Mouse (Mus musculus): ENCODE results near the gene Bbs9.

DNA sequence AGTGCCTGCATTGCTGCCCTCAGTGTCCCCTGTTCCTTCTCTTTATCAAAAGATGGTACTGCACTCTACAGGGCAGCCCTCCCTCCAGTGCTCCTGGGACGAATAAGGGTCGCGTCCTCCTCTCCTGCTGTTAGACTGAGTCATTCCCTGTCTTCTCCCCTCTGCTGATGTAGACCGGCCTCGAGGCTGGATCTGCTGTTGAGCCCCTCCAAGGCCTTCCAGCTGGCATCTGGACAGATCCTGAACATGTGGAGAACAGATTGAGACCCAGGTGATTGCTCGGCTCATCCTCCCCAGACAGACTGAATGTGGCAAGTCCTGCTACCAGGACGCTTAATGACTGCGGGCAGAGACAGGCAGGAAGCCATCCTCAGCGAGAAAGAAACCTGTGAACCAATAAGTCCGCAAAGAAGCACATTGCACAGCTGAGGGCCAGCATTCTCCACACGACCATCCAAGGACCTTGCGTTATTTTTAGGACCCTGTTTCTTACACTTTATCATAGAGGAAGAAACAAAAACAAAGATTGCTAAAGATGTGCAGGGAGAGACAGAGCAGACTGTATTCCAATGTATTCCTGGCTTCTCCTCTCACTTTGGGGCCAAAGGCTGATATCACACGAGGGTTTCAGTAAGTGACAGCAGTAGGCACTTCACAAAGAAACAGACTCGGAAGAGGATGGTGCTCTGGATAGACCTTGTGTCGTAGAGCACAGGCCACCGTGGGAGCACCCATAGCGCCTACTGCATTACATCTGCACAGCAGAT, 275.4 kb downstream of the Bbs9 start:
- TF ChIP-seq CTCF (IDR thresholded peaks at IDR 0.05; ENCODE audit: low read depth, low read length) = no peak
- TF ChIP-seq POLR2A (IDR thresholded peaks at IDR 0.05; ENCODE audit: insufficient read depth, low read length) = no peak

Measured in ES-Bruce4 (cell line).